Mouse (Mus musculus) midbrain, embryonic 13.5 days (tissue): ENCODE data around the gene Sag. TPM values are rescaled to one million over a fixed set of nuclear protein-coding genes. Genes with fewer than 3 reads are reported as not detected.

ENCODE experiments used
- ATAC-seq: fragments of 200-750 bp; cut with Nextera tagmentation; 2 replicates; pipeline ENCODE4 v1.8.0; 2017; ENCODE audit warnings: mild to moderate bottlenecking, moderate TSS enrichment, moderate library complexity
- H3K27ac ChIP-seq: fragments of 300-500 bp; sonication (generic); 2 replicates; pipeline ENCODE4 v1.5.1; 2015; ENCODE audit warnings: inconsistent platforms, mild to moderate bottlenecking, moderate library complexity
- H3K27me3 ChIP-seq: fragments of 300-500 bp; sonication (generic); 2 replicates; pipeline ENCODE4 v1.6.1; 2015; ENCODE audit warnings: mild to moderate bottlenecking, inconsistent platforms
- H3K36me3 ChIP-seq: fragments of 300-500 bp; sonication (generic); 2 replicates; pipeline ENCODE4 v1.6.1; 2015; ENCODE audit warnings: mild to moderate bottlenecking, inconsistent platforms
- H3K4me1 ChIP-seq: fragments of 300-500 bp; sonication (generic); replicated peaks from 2 replicates; pipeline ENCODE4 v1.6.1; 2015; ENCODE audit warnings: inconsistent platforms
- H3K4me2 ChIP-seq: fragments of 300-500 bp; sonication (generic); replicated peaks from 2 replicates; pipeline ENCODE4 v1.6.1; 2015; ENCODE audit warnings: moderate library complexity, mild to moderate bottlenecking, inconsistent platforms
- H3K4me3 ChIP-seq: fragments of 300-500 bp; sonication (generic); replicated peaks from 2 replicates; pipeline ENCODE4 v1.5.1; 2015; ENCODE audit warnings: mild to moderate bottlenecking, inconsistent platforms
- H3K9ac ChIP-seq: fragments of 300-500 bp; sonication (generic); replicated peaks from 2 replicates; pipeline ENCODE4 v1.6.1; 2015; ENCODE audit warnings: mild to moderate bottlenecking, inconsistent platforms
- H3K9me3 ChIP-seq: fragments of 300-500 bp; sonication (generic); 2 replicates; pipeline ENCODE4 v1.6.1; 2016; ENCODE audit warnings: mild to moderate bottlenecking, inconsistent platforms
- WGBS: fragments of 180-500 bp; shearing (Covaris S2); methylation state at CpG from one replicate; pipeline ENCODE4 v1.1.7; 2015; 5-methylcytosine and 5-hydroxymethylcytosine counted together
- polyA plus RNA-seq: library from polyadenylated mRNA; unstranded; fragments of >200 nt; fragmentation: Nextera tagmentation; extraction: Ambion mirVana; gene quantifications from 2 replicates; pipeline ENCODE4 v1.2.1, GENCODE M21; 2015

The Sag gene
- 2.5 and 3.2 TPM in 2 replicates for polyA plus RNA-seq

- Histone ChIP-seq H3K4me2 (no peak within 1 kb of the TSS), H3K4me1 (no peaks in the 10 kb centered on the region), H3K36me3 (no peaks in the 10 kb centered on the region), H3K27me3 (no peaks in the 10 kb centered on the region), H3K9ac (no peak within 1 kb of the TSS), H3K27ac (no peak within 1 kb of the TSS), H3K9me3 (no peaks in the 10 kb centered on the region), H3K4me3 (no peak within 1 kb of the TSS)
- WGBS = 73% methylated on average over 6 of the region's 6 CpGs
- no peak for ATAC-seq
Observed at GRCm38 (mm10) chr1:87803576-87803975, at the start of gene Sag. Sag (plus strand) TSS chr1:87803680.

GRCm38 (mm10) chr1:87755641-87756470 lies 47.6 kb upstream of the Sag start, which contains the start of gene Atg16l1:
Atg16l1 (plus strand) TSS chr1:87755870.
- Histone ChIP-seq H3K27ac (peak within 1 kb of the TSS; percentile 92), H3K4me1 (peaks cover 15% of the 10 kb centered on the region), H3K4me2 (peak within 1 kb of the TSS; percentile 69), H3K9me3 (no peaks in the 10 kb centered on the region), H3K27me3 (no peaks in the 10 kb centered on the region), H3K9ac (peak within 1 kb of the TSS; percentile 94), H3K36me3 (peaks cover 19% of the 10 kb centered on the region), H3K4me3 (peak within 1 kb of the TSS; percentile 95)
- peak; percentile 99 for ATAC-seq
- WGBS = under 1% methylated on average over 79 of the region's 79 CpGs

- Histone ChIP-seq H3K4me3 (no peak overlapping the region), H3K4me1 (no peaks in the 10 kb centered on the region), H3K36me3 (peaks cover 90% of the 10 kb centered on the region), H3K27ac (no peak overlapping the region), H3K9me3 (no peaks in the 10 kb centered on the region), H3K27me3 (no peaks in the 10 kb centered on the region), H3K9ac (no peak overlapping the region), H3K4me2 (no peak overlapping the region)
- ATAC-seq = no peak
- 94% methylated on average over 3 of the region's 3 CpGs for WGBS
Observed at GRCm38 (mm10) chr1:87763821-87764220, 39.7 kb upstream of the Sag start.

- Histone ChIP-seq H3K9me3 (no peaks in the 10 kb centered on the region), H3K27ac (no peak overlapping the region), H3K36me3 (peaks cover 92% of the 10 kb centered on the region), H3K27me3 (no peaks in the 10 kb centered on the region), H3K4me3 (no peak overlapping the region), H3K4me1 (no peaks in the 10 kb centered on the region), H3K4me2 (no peak overlapping the region), H3K9ac (no peak overlapping the region)
- 88% methylated on average over 2 of the region's 2 CpGs for WGBS
- no peak for ATAC-seq
Observed at GRCm38 (mm10) chr1:87765741-87766140, 37.7 kb upstream of the Sag start.

- H3K4me2 ChIP-seq = no peak overlapping the region
- H3K9ac ChIP-seq = no peak overlapping the region
- no peaks in the 10 kb centered on the region for H3K9me3 ChIP-seq
- no peak overlapping the region for H3K4me3 ChIP-seq
- no peak overlapping the region for H3K27ac ChIP-seq
- peaks cover 94% of the 10 kb centered on the region for H3K36me3 ChIP-seq
- 90% methylated on average over 3 of the region's 3 CpGs for WGBS
- ATAC-seq = no peak
- H3K27me3 ChIP-seq = no peaks in the 10 kb centered on the region
- no peaks in the 10 kb centered on the region for H3K4me1 ChIP-seq
Observed at GRCm38 (mm10) chr1:87766233-87766632, 37.2 kb upstream of the Sag start.

GRCm38 (mm10) chr1:87769263-87769662 lies 34.2 kb upstream of the Sag start:
- H3K4me1 ChIP-seq = no peaks in the 10 kb centered on the region
- no peak for ATAC-seq
- WGBS = 98% methylated on average over 2 of the region's 2 CpGs
- no peaks in the 10 kb centered on the region for H3K9me3 ChIP-seq
- no peak overlapping the region for H3K9ac ChIP-seq
- peaks cover 93% of the 10 kb centered on the region for H3K36me3 ChIP-seq
- H3K27ac ChIP-seq = no peak overlapping the region
- no peak overlapping the region for H3K4me2 ChIP-seq
- no peak overlapping the region for H3K4me3 ChIP-seq
- H3K27me3 ChIP-seq = no peaks in the 10 kb centered on the region

- no peak for ATAC-seq
- Histone ChIP-seq H3K27me3 (no peaks in the 10 kb centered on the region), H3K4me1 (no peaks in the 10 kb centered on the region), H3K9me3 (no peaks in the 10 kb centered on the region), H3K9ac (no peak overlapping the region), H3K36me3 (peaks cover 93% of the 10 kb centered on the region), H3K27ac (no peak overlapping the region), H3K4me3 (no peak overlapping the region), H3K4me2 (no peak overlapping the region)
- WGBS = 93% methylated on average over 3 of the region's 3 CpGs
Observed at GRCm38 (mm10) chr1:87770486-87770885, 33.0 kb upstream of the Sag start.

GRCm38 (mm10) chr1:87771724-87772123 lies 31.8 kb upstream of the Sag start:
- Histone ChIP-seq H3K4me3 (no peak overlapping the region), H3K36me3 (peaks cover 93% of the 10 kb centered on the region), H3K9me3 (no peaks in the 10 kb centered on the region), H3K9ac (no peak overlapping the region), H3K27me3 (no peaks in the 10 kb centered on the region), H3K27ac (no peak overlapping the region), H3K4me1 (no peaks in the 10 kb centered on the region), H3K4me2 (no peak overlapping the region)
- 98% methylated on average over 3 of the region's 3 CpGs for WGBS
- no peak for ATAC-seq

GRCm38 (mm10) chr1:87773336-87773735 lies 30.1 kb upstream of the Sag start:
- Histone ChIP-seq H3K9me3 (no peaks in the 10 kb centered on the region), H3K27me3 (no peaks in the 10 kb centered on the region), H3K4me2 (no peak overlapping the region), H3K4me3 (no peak overlapping the region), H3K4me1 (no peaks in the 10 kb centered on the region), H3K9ac (no peak overlapping the region), H3K36me3 (peaks cover 92% of the 10 kb centered on the region), H3K27ac (no peak overlapping the region)
- WGBS = 88% methylated on average over 2 of the region's 2 CpGs
- no peak for ATAC-seq

GRCm38 (mm10) chr1:87774845-87775244 lies 28.6 kb upstream of the Sag start:
- Histone ChIP-seq H3K36me3 (peaks cover 96% of the 10 kb centered on the region), H3K27me3 (no peaks in the 10 kb centered on the region), H3K4me2 (no peak overlapping the region), H3K9ac (no peak overlapping the region), H3K9me3 (no peaks in the 10 kb centered on the region), H3K27ac (no peak overlapping the region), H3K4me3 (no peak overlapping the region), H3K4me1 (no peaks in the 10 kb centered on the region)
- 95% methylated on average over 7 of the region's 7 CpGs for WGBS
- ATAC-seq = no peak

GRCm38 (mm10) chr1:87779204-87779785 lies 24.2 kb upstream of the Sag start:
- Histone ChIP-seq H3K4me2 (no peak overlapping the region), H3K27me3 (no peaks in the 10 kb centered on the region), H3K4me1 (no peaks in the 10 kb centered on the region), H3K9ac (no peak overlapping the region), H3K36me3 (peaks cover 97% of the 10 kb centered on the region), H3K4me3 (no peak overlapping the region), H3K9me3 (no peaks in the 10 kb centered on the region), H3K27ac (no peak overlapping the region)
- WGBS = 87% methylated on average over 5 of the region's 5 CpGs
- ATAC-seq = no peak

GRCm38 (mm10) chr1:87785703-87786102 lies 17.8 kb upstream of the Sag start:
- Histone ChIP-seq H3K4me2 (no peak overlapping the region), H3K36me3 (peaks cover 89% of the 10 kb centered on the region), H3K9ac (no peak overlapping the region), H3K9me3 (no peaks in the 10 kb centered on the region), H3K27me3 (no peaks in the 10 kb centered on the region), H3K27ac (no peak overlapping the region), H3K4me1 (no peaks in the 10 kb centered on the region), H3K4me3 (no peak overlapping the region)
- no peak for ATAC-seq
- 93% methylated on average over 8 of the region's 8 CpGs for WGBS
